Mouse (Mus musculus) macrophage (primary cell): Measurements from ENCODE around the gene Slc39a8. TPM values are rescaled to one million over a fixed set of nuclear protein-coding genes. Genes with fewer than 3 reads are reported as not detected.

Experiments
- H3K27ac ChIP-seq: fragments of 350-480 bp; formaldehyde crosslinking; 2 replicates; pipeline ENCODE4 v1.9.0; 2021
- H3K36me3 ChIP-seq: fragments of 350-480 bp; formaldehyde crosslinking; 2 replicates; pipeline ENCODE4 v1.9.0; 2021; ENCODE audit errors: inconsistent target
- H3K4me3 ChIP-seq: fragments of 350-480 bp; formaldehyde crosslinking; 2 replicates; pipeline ENCODE4 v1.9.0; 2021; ENCODE audit errors: inconsistent target
- H3K79me2 ChIP-seq: fragments of 350-480 bp; formaldehyde crosslinking; 2 replicates; pipeline ENCODE4 v1.9.0; 2021; ENCODE audit errors: inconsistent target
- WGBS: methylation state at CpG from one replicate; pipeline ENCODE4 v1.1.7; 2026; ENCODE audit warnings: inconsistent platforms; ENCODE audit not compliant: missing documents; 5-methylcytosine and 5-hydroxymethylcytosine counted together
- polyA plus RNA-seq: library from polyadenylated mRNA; stranded (reverse); fragments of 250-400 nt; gene quantifications from 3 replicates; pipeline ENCODE4 v1.2.4, GENCODE M21; 2018; ENCODE audit warnings: inconsistent platforms

Gene Slc39a8
- polyA plus RNA-seq, 1 experiment from 2014 or later = 11.4 TPM

DNA sequence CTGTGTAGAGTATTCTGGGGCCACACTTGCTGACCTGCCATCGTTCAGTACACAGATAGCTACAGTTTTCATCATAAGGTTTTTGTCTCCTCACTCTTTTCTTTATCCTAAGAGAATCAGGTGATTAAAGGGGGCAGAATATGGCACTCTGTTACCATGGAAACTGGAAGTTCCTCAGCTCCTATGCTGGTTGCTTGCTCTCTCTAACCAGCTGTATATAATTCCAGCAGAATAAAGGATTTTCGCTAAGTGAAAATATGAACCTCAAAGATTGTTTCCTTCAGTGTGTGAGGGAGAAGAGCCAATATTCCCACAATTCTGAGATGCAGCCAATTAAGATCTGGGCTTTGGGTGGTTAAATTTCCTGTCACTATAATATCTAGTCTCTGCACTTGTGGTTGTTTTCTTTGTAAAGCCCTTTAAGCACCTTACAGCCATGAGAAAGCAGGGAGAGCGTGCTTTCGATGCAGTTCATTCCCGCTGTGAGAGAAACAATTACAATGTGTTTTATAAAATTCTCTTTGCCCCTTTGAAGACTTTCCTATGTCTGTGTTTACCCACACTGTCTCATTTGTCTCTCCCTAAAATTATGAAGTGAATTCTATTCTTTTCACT is 93.6 kb downstream of the Slc39a8 start:
- 97% methylated on average over 5 of the region's 5 CpGs for WGBS
- H3K27ac ChIP-seq = no peak overlapping the region

DNA sequence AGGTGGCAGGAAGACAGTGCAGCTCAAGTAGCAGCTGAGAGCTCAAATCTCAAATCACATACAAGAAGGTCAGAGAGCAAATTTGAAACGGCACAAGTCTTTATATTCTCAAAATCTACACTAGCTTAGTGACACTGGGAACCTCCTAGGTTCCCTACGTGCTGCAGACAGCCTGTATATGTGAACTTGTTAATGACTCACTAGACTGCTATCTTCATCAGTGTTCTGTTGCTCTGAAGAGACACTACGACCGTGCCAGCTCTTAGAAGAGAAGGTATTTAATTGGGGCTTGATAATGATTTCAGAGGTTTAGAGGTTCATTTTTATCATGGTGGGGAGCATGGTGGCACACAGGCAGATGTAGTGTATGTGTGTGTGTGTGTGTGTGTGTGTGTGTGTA is 94.2 kb downstream of the Slc39a8 start:
- H3K4me3 ChIP-seq = no peak overlapping the region
- H3K27ac ChIP-seq = no peak overlapping the region
- H3K79me2 ChIP-seq = no peaks in the 10 kb centered on the region
- WGBS = 83% methylated on average over 4 of the region's 4 CpGs
- no peaks in the 10 kb centered on the region for H3K36me3 ChIP-seq

More for the DNA sequence above, 93.6 kb downstream of the Slc39a8 start:
- H3K4me3 ChIP-seq = no peak overlapping the region
- H3K36me3 ChIP-seq = no peaks in the 10 kb centered on the region
- H3K79me2 ChIP-seq = no peaks in the 10 kb centered on the region

DNA sequence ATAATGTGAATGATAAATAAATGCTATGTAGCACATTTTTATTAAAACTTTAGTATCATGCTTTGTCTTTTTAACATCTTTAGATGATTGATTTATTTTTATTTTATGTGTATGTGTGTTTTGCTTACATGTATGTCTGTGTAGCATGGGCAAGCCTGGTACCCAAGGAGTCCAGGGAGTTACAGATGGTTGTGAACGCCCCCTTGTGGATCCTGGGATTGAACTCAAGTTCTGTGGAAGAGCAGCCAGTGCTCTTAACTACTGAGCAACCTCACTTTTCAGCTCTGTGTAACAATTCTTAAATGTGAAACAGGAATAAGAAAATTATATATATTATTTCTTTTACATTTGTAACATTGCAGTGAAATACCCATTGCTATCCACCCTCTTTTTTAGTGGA is 101.7 kb downstream of the Slc39a8 start:
- Histone ChIP-seq H3K4me3 (no peak overlapping the region), H3K79me2 (no peaks in the 10 kb centered on the region), H3K27ac (no peak overlapping the region), H3K36me3 (no peaks in the 10 kb centered on the region)
- WGBS = 50% methylated on average over 1 of the region's 1 CpGs

DNA sequence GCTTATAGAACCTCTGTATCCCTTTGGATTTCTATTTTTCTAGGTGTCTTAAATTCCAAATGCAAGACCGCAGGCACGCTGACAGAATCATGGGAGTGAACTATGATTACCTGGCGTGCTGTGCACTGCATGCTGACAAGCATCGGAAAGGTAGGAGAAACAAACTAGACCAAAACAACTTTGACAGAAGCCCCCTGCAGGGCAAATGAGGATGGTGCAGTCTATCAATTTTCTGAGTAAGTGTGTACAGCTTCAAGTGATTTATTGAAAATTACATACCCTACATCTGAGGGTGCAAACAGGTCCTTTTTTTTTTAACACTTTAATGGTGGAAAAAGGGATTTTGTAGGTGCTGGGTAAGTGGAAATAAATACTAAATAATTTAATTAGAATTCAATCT is 103.1 kb downstream of the Slc39a8 start:
- Histone ChIP-seq H3K27ac (no peak overlapping the region), H3K4me3 (no peak overlapping the region), H3K36me3 (no peaks in the 10 kb centered on the region), H3K79me2 (no peaks in the 10 kb centered on the region)
- 89% methylated on average over 4 of the region's 4 CpGs for WGBS

DNA sequence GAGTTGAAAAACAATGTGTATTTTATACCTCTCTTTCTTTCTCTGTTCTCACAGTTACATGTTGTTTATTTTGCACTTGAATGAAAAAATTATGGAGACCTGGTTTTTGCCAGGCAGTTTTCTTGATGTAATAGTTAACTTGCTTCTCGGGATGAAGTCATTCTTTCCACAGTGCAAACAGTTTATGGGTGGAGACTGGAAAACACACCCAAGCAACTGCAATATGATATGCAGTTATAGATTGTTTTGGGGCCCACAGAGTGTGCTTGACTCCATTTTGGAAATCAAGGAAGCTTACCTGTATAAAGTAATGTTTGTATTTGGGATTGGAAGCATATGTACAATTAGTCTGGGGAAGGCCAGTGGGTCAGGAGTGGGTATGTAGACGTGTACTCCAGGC is 112.4 kb downstream of the Slc39a8 start:
- Histone ChIP-seq H3K4me3 (no peak overlapping the region), H3K79me2 (no peaks in the 10 kb centered on the region), H3K27ac (no peak overlapping the region), H3K36me3 (no peaks in the 10 kb centered on the region)
- whole genome bisulfite sequencing = 88% methylated on average over 2 of the region's 2 CpGs

Other genes with a start within 250 kb of the Slc39a8 start
- 53.4 to 75.8 TPM (median 67.8 TPM) in 3 replicates for gene Nfkb1, start 133.7 kb upstream of the Slc39a8 start, polyA plus RNA-seq